Mouse (Mus musculus) lung, embryonic 16.5 days (tissue): ENCODE data around the gene Rgl3. TPM values are rescaled to one million over a fixed set of nuclear protein-coding genes. Genes with fewer than 3 reads are reported as not detected.

Experiments
- ATAC-seq: fragments of 200-750 bp; cut with Nextera tagmentation; 2 replicates; pipeline ENCODE4 v1.8.0; 2017; ENCODE audit warnings: low read depth, mild to moderate bottlenecking, moderate library complexity
- H3K27ac ChIP-seq: fragments of 300-500 bp; sonication (generic); 2 replicates; pipeline ENCODE4 v1.5.1; 2014; ENCODE audit warnings: mild to moderate bottlenecking, control low read depth, low read length
- H3K27me3 ChIP-seq: fragments of 300-500 bp; sonication (generic); 2 replicates; pipeline ENCODE4 v1.6.1; 2014; ENCODE audit warnings: low read depth, low read length, mixed read lengths; ENCODE audit not compliant: control insufficient read depth, insufficient read depth
- H3K36me3 ChIP-seq: fragments of 300-500 bp; sonication (generic); 2 replicates; pipeline ENCODE4 v1.6.1; 2014; ENCODE audit warnings: low read length; ENCODE audit not compliant: control insufficient read depth, insufficient read depth
- H3K4me1 ChIP-seq: fragments of 300-500 bp; sonication (generic); replicated peaks from 2 replicates; pipeline ENCODE4 v1.6.1; 2014; ENCODE audit warnings: low read length, mixed read lengths; ENCODE audit not compliant: control insufficient read depth, insufficient read depth
- H3K4me2 ChIP-seq: fragments of 300-500 bp; sonication (generic); 2 replicates; pipeline ENCODE4 v1.6.1; 2014; ENCODE audit warnings: low read depth, low read length, control low read depth
- H3K4me3 ChIP-seq: fragments of 300-500 bp; sonication (generic); 2 replicates; pipeline ENCODE4 v1.5.1; 2014; ENCODE audit warnings: mild to moderate bottlenecking, low read length, control low read depth
- H3K9ac ChIP-seq: fragments of 300-500 bp; sonication (generic); 2 replicates; pipeline ENCODE4 v1.6.1; 2014; ENCODE audit warnings: low read length, control low read depth
- H3K9me3 ChIP-seq: fragments of 300-500 bp; sonication (generic); 2 replicates; pipeline ENCODE4 v1.6.1; 2016; ENCODE audit warnings: low read length; ENCODE audit not compliant: control insufficient read depth
- WGBS: fragments of 180-500 bp; shearing (Covaris S2); extraction: QIAGEN DNeasy Blood & Tissue Kit; methylation state at CpG from one replicate; pipeline ENCODE4 v1.1.7; 2014; 5-methylcytosine and 5-hydroxymethylcytosine counted together
- polyA plus RNA-seq: library from polyadenylated mRNA; unstranded; fragments of >200 nt; fragmentation: Nextera tagmentation; extraction: Ambion mirVana; gene quantifications from 2 replicates; pipeline ENCODE4 v1.2.1, GENCODE M21; 2015

The Rgl3 gene
- polyA plus RNA-seq, 1 experiment from 2014 or later: 8.8 TPM

DNA sequence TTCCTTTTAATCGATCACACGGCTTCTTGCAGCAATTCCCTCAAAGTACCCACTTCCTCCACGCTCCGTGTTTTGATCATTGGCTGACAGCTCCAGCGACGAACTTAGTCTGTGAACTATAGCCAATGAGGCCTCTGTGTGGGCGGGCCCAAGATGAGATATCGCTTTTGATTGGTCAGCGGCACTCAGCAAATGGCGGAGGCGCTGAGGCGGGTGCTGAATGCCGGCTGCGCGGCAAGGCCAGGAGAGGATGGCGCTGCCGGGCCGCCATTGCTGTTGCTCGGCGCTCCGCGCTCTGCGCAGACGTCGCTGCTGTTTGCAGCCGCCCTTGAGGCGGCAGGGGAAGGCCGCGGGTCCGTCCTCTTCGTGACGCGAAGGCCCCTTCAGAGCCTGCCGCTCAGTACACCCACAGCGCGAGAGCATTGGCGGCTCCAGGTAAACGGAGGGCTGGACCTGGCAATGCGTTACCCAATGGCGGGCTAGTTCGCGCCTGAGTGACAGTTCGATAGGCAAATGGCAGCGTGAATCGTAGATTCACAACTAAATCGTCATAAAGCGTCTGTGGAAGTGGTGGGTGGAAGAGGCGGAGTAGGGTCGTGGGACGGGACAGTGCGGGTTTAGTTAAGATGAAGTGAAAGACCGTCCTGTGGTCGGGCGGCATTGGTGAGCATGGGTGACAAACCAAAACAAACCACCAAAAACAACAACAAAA is 33.5 kb downstream of the Rgl3 start, which contains the start of gene Swsap1:
Swsap1 (plus strand) TSS at position 186 of the 712 bp plus-strand sequence.
- H3K4me1 ChIP-seq: peaks cover 13% of the 10 kb centered on the region
- WGBS: under 1% methylated on average over 54 of the region's 54 CpGs
- ATAC-seq: peak; percentile 99
- H3K4me2 ChIP-seq: peak within 1 kb of the TSS; percentile 77
- no peaks in the 10 kb centered on the region for H3K9me3 ChIP-seq
- no peaks in the 10 kb centered on the region; the same call in 1 of the 2 replicates for H3K27me3 ChIP-seq
- H3K27ac ChIP-seq: peak within 1 kb of the TSS; percentile 95
- H3K9ac ChIP-seq: peak within 1 kb of the TSS; percentile 93
- peak within 1 kb of the TSS; percentile 78 for H3K4me3 ChIP-seq
- no peaks in the 10 kb centered on the region for H3K36me3 ChIP-seq

GRCm38 (mm10) chr9:21955225-21955569 is 34.0 kb downstream of the Rgl3 start:
- peak overlapping the region; percentile 78 for H3K4me3 ChIP-seq
- H3K9me3 ChIP-seq: no peaks in the 10 kb centered on the region
- peaks cover 8% of the 10 kb centered on the region for H3K4me1 ChIP-seq
- H3K27ac ChIP-seq: peak overlapping the region; percentile 95
- peak overlapping the region; percentile 64 for H3K9ac ChIP-seq
- H3K36me3 ChIP-seq: no peaks in the 10 kb centered on the region
- no peaks in the 10 kb centered on the region; the same call in 1 of the 2 replicates for H3K27me3 ChIP-seq
- WGBS: 2% methylated on average over 18 of the region's 18 CpGs
- ATAC-seq: peak; percentile 60
- H3K4me2 ChIP-seq: peak overlapping the region; percentile 77

DNA sequence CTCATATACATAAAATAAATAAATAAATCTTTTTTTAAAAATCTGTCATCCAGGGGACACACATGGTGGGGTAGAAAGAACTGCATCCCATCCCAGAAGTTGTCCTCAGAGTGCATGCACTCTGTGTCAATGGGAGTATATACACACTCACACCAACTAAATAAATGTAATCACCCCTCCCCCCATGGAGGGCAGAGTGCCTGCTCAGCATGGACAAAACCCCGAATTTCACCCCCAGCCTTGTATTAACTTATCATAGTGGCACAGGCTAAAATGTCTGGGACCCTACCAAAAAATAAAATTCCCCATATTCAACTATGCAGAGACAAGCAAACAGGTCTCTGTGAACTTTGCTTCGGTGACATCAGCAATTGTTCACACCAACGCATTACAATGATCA is 34.6 kb downstream of the Rgl3 start:
- H3K9ac ChIP-seq: no peak overlapping the region
- WGBS: 73% methylated on average over 3 of the region's 3 CpGs
- no peak for ATAC-seq
- H3K27ac ChIP-seq: no peak overlapping the region
- H3K4me2 ChIP-seq: peak overlapping the region; percentile 77; the same call in 1 of the 2 replicates
- no peak overlapping the region for H3K4me3 ChIP-seq
- no peaks in the 10 kb centered on the region for H3K9me3 ChIP-seq
- H3K36me3 ChIP-seq: no peaks in the 10 kb centered on the region
- no peaks in the 10 kb centered on the region for H3K27me3 ChIP-seq
- peaks cover 7% of the 10 kb centered on the region for H3K4me1 ChIP-seq

DNA sequence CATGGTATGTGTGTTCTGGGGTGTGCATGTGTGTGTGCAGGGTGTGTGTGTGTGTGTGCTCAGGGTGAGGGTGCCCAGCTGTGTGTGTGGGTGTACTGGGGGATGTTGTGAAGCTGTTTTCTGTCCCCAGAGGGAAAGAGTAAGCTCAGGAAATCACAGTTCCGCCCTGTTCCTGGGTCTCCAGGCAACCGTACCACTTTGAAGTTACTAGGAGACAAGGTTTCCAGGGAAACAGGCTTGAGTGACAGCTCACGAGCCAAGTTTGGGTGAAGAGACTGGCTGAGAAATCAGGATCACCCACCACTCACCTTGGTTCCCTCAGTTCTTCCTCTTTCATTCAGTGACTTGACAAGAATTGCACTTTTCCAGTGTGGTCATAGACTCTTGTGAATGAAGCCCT is 35.6 kb downstream of the Rgl3 start:
- ATAC-seq: no peak
- 6% methylated on average over 3 of the region's 3 CpGs for WGBS

DNA sequence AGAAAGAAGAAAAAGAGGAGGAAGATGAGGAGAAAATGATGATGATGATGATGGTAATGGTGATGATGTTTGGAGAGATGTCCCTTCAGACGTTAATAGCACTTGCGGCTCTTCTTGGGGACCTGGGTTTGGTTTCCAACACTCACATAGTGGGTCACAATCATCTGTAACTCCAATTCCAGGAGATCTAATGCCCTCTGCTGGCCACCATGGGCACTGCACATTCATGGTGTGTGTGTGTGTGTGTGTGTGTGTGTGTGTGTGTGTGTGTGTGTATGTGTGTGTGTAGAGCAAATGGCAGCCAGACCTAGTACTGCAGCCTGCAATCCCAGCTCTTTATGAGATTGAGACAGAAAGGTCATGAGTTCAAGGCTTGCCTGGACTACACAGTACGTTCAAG is 37.3 kb downstream of the Rgl3 start:
- H3K27ac ChIP-seq: no peak overlapping the region
- no peak for ATAC-seq
- H3K9me3 ChIP-seq: no peaks in the 10 kb centered on the region
- H3K9ac ChIP-seq: no peak overlapping the region
- H3K27me3 ChIP-seq: peaks cover 6% of the 10 kb centered on the region; the same call in 1 of the 2 replicates
- WGBS: 72% methylated on average over 3 of the region's 3 CpGs
- H3K4me3 ChIP-seq: no peak overlapping the region
- H3K4me2 ChIP-seq: no peak overlapping the region
- peaks cover 7% of the 10 kb centered on the region for H3K4me1 ChIP-seq
- H3K36me3 ChIP-seq: no peaks in the 10 kb centered on the region

More for the DNA sequence above, 35.6 kb downstream of the Rgl3 start:
- H3K4me1 ChIP-seq: peaks cover 7% of the 10 kb centered on the region
- no peaks in the 10 kb centered on the region for H3K9me3 ChIP-seq
- no peak overlapping the region for H3K27ac ChIP-seq
- no peak overlapping the region for H3K4me3 ChIP-seq
- no peaks in the 10 kb centered on the region for H3K27me3 ChIP-seq
- no peak overlapping the region for H3K4me2 ChIP-seq
- no peak overlapping the region for H3K9ac ChIP-seq
- no peaks in the 10 kb centered on the region for H3K36me3 ChIP-seq

- Histone ChIP-seq H3K4me1 (0 out of 2 replicates have a peak, but pooled peaks cover 2% of the 10 kb centered on the region), H3K4me3 (no peak overlapping the region), H3K27ac (no peak overlapping the region), H3K27me3 (peaks cover 6% of the 10 kb centered on the region; the same call in 1 of the 2 replicates), H3K9me3 (no peaks in the 10 kb centered on the region), H3K4me2 (no peak overlapping the region), H3K9ac (no peak overlapping the region), H3K36me3 (no peaks in the 10 kb centered on the region)
- ATAC-seq: no peak
- 14% methylated on average over 11 of the region's 11 CpGs for WGBS
Observed at GRCm38 (mm10) chr9:21950322-21950721, 38.9 kb downstream of the Rgl3 start.

GRCm38 (mm10) chr9:21948790-21949189 is 40.5 kb downstream of the Rgl3 start:
- no peak for ATAC-seq
- no peaks in the 10 kb centered on the region for H3K4me1 ChIP-seq
- peaks cover 6% of the 10 kb centered on the region; the same call in 1 of the 2 replicates for H3K27me3 ChIP-seq
- H3K4me2 ChIP-seq: no peak overlapping the region
- H3K36me3 ChIP-seq: no peaks in the 10 kb centered on the region
- H3K9me3 ChIP-seq: no peaks in the 10 kb centered on the region
- no peak overlapping the region for H3K27ac ChIP-seq
- H3K9ac ChIP-seq: no peak overlapping the region
- WGBS: 71% methylated on average over 6 of the region's 6 CpGs
- H3K4me3 ChIP-seq: no peak overlapping the region

GRCm38 (mm10) chr9:21948146-21948545 is 41.1 kb downstream of the Rgl3 start:
- H3K4me3 ChIP-seq: no peak overlapping the region
- no peak overlapping the region for H3K4me2 ChIP-seq
- no peaks in the 10 kb centered on the region for H3K4me1 ChIP-seq
- no peaks in the 10 kb centered on the region for H3K9me3 ChIP-seq
- no peak overlapping the region for H3K27ac ChIP-seq
- H3K27me3 ChIP-seq: peaks cover 6% of the 10 kb centered on the region; the same call in 1 of the 2 replicates
- no peak overlapping the region for H3K9ac ChIP-seq
- WGBS: 56% methylated on average over 8 of the region's 8 CpGs
- H3K36me3 ChIP-seq: no peaks in the 10 kb centered on the region
- ATAC-seq: no peak

GRCm38 (mm10) chr9:21947540-21948130 is 41.6 kb downstream of the Rgl3 start:
- Histone ChIP-seq H3K36me3 (no peaks in the 10 kb centered on the region), H3K4me2 (no peak overlapping the region), H3K27ac (no peak overlapping the region), H3K9ac (no peak overlapping the region), H3K4me3 (no peak overlapping the region), H3K27me3 (peaks cover 6% of the 10 kb centered on the region; the same call in 1 of the 2 replicates), H3K4me1 (no peaks in the 10 kb centered on the region), H3K9me3 (no peaks in the 10 kb centered on the region)
- 6% methylated on average over 28 of the region's 28 CpGs for WGBS
- ATAC-seq: 0 out of 2 replicates have a peak, but pooled peaks have one; percentile 8
